Mouse (Mus musculus) midbrain, embryonic 11.5 days (tissue): Measurements from ENCODE around the gene Camkmt. TPM values are rescaled to one million over a fixed set of nuclear protein-coding genes. Genes with fewer than 3 reads are reported as not detected.

Experiments
- ATAC-seq: fragments of 200-750 bp; cut with Nextera tagmentation; 2 replicates; pipeline ENCODE4 v1.8.0; 2017; ENCODE audit warnings: moderate TSS enrichment, moderate library complexity; ENCODE audit not compliant: low FRiP score
- DNase-seq: peaks from one replicate; pipeline ENCODE4 v3.0.0; 2015; ENCODE audit warnings: low spot score; ENCODE audit errors: missing footprints
- H3K27ac ChIP-seq: fragments of 300-500 bp; sonication (generic); 2 replicates; pipeline ENCODE4 v1.5.1; 2014; ENCODE audit warnings: low read depth, low read length
- H3K27me3 ChIP-seq: fragments of 300-500 bp; sonication (generic); 2 replicates; pipeline ENCODE4 v1.6.1; 2014; ENCODE audit warnings: mild to moderate bottlenecking, low read length, moderate library complexity, mixed read lengths; ENCODE audit not compliant: control insufficient read depth, insufficient read depth
- H3K36me3 ChIP-seq: fragments of 300-500 bp; sonication (generic); 2 replicates; pipeline ENCODE4 v1.6.1; 2014; ENCODE audit warnings: mild to moderate bottlenecking, low read length, moderate library complexity, mixed read lengths; ENCODE audit not compliant: control insufficient read depth, insufficient read depth
- H3K4me1 ChIP-seq: fragments of 300-500 bp; sonication (generic); 2 replicates; pipeline ENCODE4 v1.6.1; 2014; ENCODE audit warnings: low read length; ENCODE audit not compliant: control insufficient read depth, insufficient read depth
- H3K4me2 ChIP-seq: fragments of 300-500 bp; sonication (generic); 2 replicates; pipeline ENCODE4 v1.6.1; 2014; ENCODE audit warnings: mild to moderate bottlenecking, moderate library complexity
- H3K4me3 ChIP-seq: fragments of 300-500 bp; sonication (generic); 2 replicates; pipeline ENCODE4 v1.5.1; 2014; ENCODE audit warnings: low read depth, low read length
- H3K9ac ChIP-seq: fragments of 300-500 bp; sonication (generic); 2 replicates; pipeline ENCODE4 v1.6.1; 2014; ENCODE audit warnings: low read length
- H3K9me3 ChIP-seq: fragments of 300-500 bp; sonication (generic); 2 replicates; pipeline ENCODE4 v1.6.1; 2016; ENCODE audit warnings: low read length; ENCODE audit not compliant: control insufficient read depth
- WGBS: fragments of 180-500 bp; shearing (Covaris S2); extraction: QIAGEN DNeasy Blood & Tissue Kit; methylation state at CpG from one replicate; pipeline ENCODE4 v1.1.7; 2014; 5-methylcytosine and 5-hydroxymethylcytosine counted together
- polyA plus RNA-seq: library from polyadenylated mRNA; unstranded; fragments of >200 nt; fragmentation: Nextera tagmentation; extraction: Ambion mirVana; gene quantifications from 2 replicates; pipeline ENCODE4 v1.2.1, GENCODE M21; 2014

The Camkmt gene
- polyA plus RNA-seq, 1 experiment from 2014 or later, result 14.9 TPM

DNA sequence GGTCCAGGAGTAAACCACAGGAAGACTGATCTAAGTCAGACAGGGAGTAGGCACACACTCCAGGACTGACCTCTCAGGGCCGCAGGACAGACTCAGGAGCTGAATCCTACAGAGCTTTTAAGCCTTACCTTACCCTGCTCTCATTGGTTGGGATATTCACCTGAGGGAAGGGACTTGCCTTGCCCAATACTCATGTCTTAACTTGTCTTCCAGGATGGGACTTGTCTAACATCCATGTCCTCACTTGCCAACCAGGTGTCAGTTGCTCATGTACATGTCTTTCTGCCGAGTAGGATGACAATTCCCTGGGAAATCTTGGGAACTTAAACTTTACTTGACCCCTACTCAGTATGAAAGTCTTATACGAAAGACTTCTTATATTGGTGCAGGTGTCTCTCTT, 9.9 kb downstream of the Camkmt start:
- DNase-seq, result no peak
- no peak overlapping the region for H3K27ac ChIP-seq
- no peak overlapping the region for H3K4me3 ChIP-seq
- H3K4me2 ChIP-seq, result no peak overlapping the region
- WGBS, result 89% methylated on average over 3 of the region's 3 CpGs
- no peaks in the 10 kb centered on the region; the same call in 1 of the 2 replicates for H3K9me3 ChIP-seq
- no peaks in the 10 kb centered on the region for H3K27me3 ChIP-seq
- ATAC-seq, result no peak
- H3K9ac ChIP-seq, result no peak overlapping the region
- H3K36me3 ChIP-seq, result peaks cover 9% of the 10 kb centered on the region; the same call in 1 of the 2 replicates
- H3K4me1 ChIP-seq, result no peaks in the 10 kb centered on the region; the same call in 1 of the 2 replicates

GRCm38 (mm10) chr17:85101751-85102150, 11.4 kb downstream of the Camkmt start:
- ATAC-seq (no peak), DNase-seq (no peak)
- 51% methylated on average over 7 of the region's 7 CpGs for WGBS
- Histone ChIP-seq H3K4me2 (no peak overlapping the region), H3K27ac (no peak overlapping the region), H3K4me3 (no peak overlapping the region), H3K4me1 (no peaks in the 10 kb centered on the region; the same call in 1 of the 2 replicates), H3K36me3 (peaks cover 9% of the 10 kb centered on the region; the same call in 1 of the 2 replicates), H3K9ac (no peak overlapping the region), H3K27me3 (no peaks in the 10 kb centered on the region), H3K9me3 (no peaks in the 10 kb centered on the region; the same call in 1 of the 2 replicates)

DNA sequence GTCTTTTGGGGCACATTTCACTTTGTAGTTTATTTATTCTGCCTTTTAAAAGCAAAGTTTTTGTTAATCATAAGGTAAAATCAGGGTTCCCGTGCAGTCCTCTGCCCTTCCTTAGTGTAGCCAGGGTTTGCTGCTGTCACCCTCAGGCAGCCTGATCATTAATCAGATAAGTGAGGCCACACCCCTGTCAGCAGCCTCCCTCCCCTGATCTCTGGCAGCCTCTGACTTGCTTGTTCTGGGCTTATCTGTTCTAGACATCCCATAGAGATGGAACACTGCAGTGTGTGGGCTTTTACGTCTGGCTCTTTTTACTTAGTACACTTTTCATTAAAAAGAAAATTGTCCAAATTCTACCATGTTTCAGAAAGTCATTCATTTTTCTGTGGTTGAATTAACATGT, 13.0 kb downstream of the Camkmt start:
- H3K9ac ChIP-seq, result no peak overlapping the region
- no peaks in the 10 kb centered on the region; the same call in 1 of the 2 replicates for H3K4me1 ChIP-seq
- DNase-seq (no peak), ATAC-seq (no peak)
- no peak overlapping the region for H3K4me2 ChIP-seq
- H3K27ac ChIP-seq, result no peak overlapping the region
- WGBS, result 69% methylated on average over 2 of the region's 2 CpGs
- no peaks in the 10 kb centered on the region for H3K27me3 ChIP-seq
- H3K9me3 ChIP-seq, result no peaks in the 10 kb centered on the region; the same call in 1 of the 2 replicates
- no peak overlapping the region for H3K4me3 ChIP-seq
- H3K36me3 ChIP-seq, result peaks cover 6% of the 10 kb centered on the region; the same call in 1 of the 2 replicates

- no peak for DNase-seq
- Histone ChIP-seq H3K9ac (no peak overlapping the region), H3K27ac (no peak overlapping the region), H3K4me2 (no peak overlapping the region), H3K9me3 (no peaks in the 10 kb centered on the region), H3K27me3 (no peaks in the 10 kb centered on the region), H3K36me3 (no peaks in the 10 kb centered on the region), H3K4me3 (no peak overlapping the region), H3K4me1 (no peaks in the 10 kb centered on the region)
- ATAC-seq, result no peak
- WGBS, result 92% methylated on average over 1 of the region's 1 CpGs
Measured at GRCm38 (mm10) chr17:85110640-85111039, 20.3 kb downstream of the Camkmt start.

DNA sequence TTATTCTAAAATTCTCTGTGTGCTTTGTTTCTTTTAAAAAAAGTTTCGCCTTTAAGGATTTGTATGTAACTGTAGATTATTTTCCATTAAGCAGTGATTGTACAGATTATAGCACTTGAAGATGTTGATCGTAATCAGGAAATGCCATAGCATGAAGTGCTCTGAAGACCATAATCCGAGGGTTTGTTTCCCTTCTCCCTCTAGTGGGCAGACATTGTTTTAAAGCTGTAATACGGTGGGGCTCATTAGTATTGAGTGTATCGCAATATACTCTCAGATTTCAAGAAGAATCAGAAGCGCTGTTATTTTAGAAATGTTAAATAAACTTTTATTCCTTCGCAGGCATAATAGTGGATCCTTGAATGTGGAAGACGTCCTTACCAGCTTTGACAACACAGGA, 23.1 kb downstream of the Camkmt start:
- H3K27ac ChIP-seq, result no peak overlapping the region
- WGBS, result 89% methylated on average over 8 of the region's 8 CpGs
- no peaks in the 10 kb centered on the region for H3K36me3 ChIP-seq

GRCm38 (mm10) chr17:85116643-85117042, 26.3 kb downstream of the Camkmt start:
- Histone ChIP-seq H3K4me3 (no peak overlapping the region), H3K27ac (no peak overlapping the region), H3K36me3 (no peaks in the 10 kb centered on the region), H3K9ac (no peak overlapping the region), H3K9me3 (no peaks in the 10 kb centered on the region), H3K4me1 (no peaks in the 10 kb centered on the region), H3K27me3 (no peaks in the 10 kb centered on the region), H3K4me2 (no peak overlapping the region)
- WGBS, result 33% methylated on average over 4 of the region's 4 CpGs
- ATAC-seq (no peak), DNase-seq (peak; percentile 95)

More for the DNA sequence above, 23.1 kb downstream of the Camkmt start:
- ATAC-seq (no peak), DNase-seq (peak; percentile 44)
- H3K4me2 ChIP-seq, result no peak overlapping the region
- H3K27me3 ChIP-seq, result no peaks in the 10 kb centered on the region
- no peak overlapping the region for H3K4me3 ChIP-seq
- H3K4me1 ChIP-seq, result no peaks in the 10 kb centered on the region
- H3K9ac ChIP-seq, result no peak overlapping the region
- no peaks in the 10 kb centered on the region for H3K9me3 ChIP-seq

DNA sequence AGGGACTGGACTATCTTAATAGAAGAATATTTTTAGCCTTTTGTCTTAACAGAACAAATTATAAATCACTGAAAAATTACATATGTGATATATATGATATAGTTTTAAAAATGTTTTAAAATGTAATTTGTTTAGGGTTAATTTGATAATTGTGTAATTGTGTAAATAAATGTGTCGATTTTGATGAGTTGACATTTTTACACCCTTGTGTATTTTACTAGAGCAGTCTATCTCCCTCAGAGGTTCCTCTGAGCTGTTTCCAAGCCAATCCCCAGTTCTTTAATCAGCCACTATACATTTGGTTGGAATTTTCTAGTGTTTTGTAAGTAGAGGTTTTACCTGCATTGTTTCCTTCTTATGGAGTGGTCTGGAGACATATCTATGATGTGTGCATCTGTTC, 48.0 kb downstream of the Camkmt start:
- Histone ChIP-seq H3K36me3 (no peaks in the 10 kb centered on the region), H3K27ac (no peak overlapping the region), H3K9me3 (no peaks in the 10 kb centered on the region), H3K4me3 (no peak overlapping the region), H3K9ac (no peak overlapping the region), H3K4me1 (peaks cover 8% of the 10 kb centered on the region), H3K27me3 (no peaks in the 10 kb centered on the region), H3K4me2 (no peak overlapping the region)
- ATAC-seq (no peak), DNase-seq (peak; percentile 65)
- 89% methylated on average over 1 of the region's 1 CpGs for WGBS

- Histone ChIP-seq H3K27ac (no peak overlapping the region), H3K4me2 (no peak overlapping the region), H3K4me3 (no peak overlapping the region), H3K9me3 (no peaks in the 10 kb centered on the region), H3K27me3 (no peaks in the 10 kb centered on the region), H3K9ac (no peak overlapping the region), H3K36me3 (no peaks in the 10 kb centered on the region), H3K4me1 (peaks cover 8% of the 10 kb centered on the region)
- ATAC-seq (no peak), DNase-seq (peak; percentile 54)
- WGBS, result 81% methylated on average over 3 of the region's 3 CpGs
Measured at GRCm38 (mm10) chr17:85141621-85142020, 51.3 kb downstream of the Camkmt start.

DNA sequence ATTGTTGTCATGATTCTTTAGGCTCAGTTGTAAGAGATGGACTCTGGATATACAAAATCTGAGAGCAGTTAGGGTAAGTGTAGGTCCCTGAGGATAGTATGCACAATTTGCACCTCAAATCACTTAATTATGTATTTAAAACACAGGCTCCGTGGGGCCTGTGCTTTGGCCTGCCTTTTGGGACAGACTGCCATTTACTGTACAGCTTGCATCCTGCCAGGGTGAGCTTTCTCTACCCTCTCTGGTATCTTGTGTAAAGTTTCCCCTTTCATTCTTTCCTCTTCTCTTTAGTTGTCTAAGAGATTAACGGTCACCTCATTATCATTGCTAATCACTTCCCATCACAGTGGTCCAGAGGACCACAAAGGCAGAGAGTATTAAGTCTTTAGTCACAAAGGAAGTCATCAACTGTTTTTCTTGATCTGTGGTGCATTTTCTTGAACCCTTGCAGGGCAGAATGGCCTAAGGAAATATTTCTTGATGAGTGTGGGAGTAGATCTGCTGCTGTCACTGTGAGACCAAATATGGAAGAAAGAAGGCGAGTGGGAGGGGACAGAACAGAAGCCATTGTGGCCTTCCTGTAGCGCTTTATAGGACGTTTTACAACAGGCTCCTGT, 52.3 kb downstream of the Camkmt start:
- Histone ChIP-seq H3K4me1 (peaks cover 8% of the 10 kb centered on the region), H3K4me2 (no peak overlapping the region), H3K27me3 (no peaks in the 10 kb centered on the region), H3K9ac (no peak overlapping the region), H3K27ac (peak overlapping the region; percentile 1; the same call in 1 of the 2 replicates), H3K4me3 (no peak overlapping the region), H3K9me3 (no peaks in the 10 kb centered on the region), H3K36me3 (no peaks in the 10 kb centered on the region)
- DNase-seq (peak; percentile 84), ATAC-seq (peak; percentile 44)
- 20% methylated on average over 5 of the region's 5 CpGs for WGBS
